Mouse (Mus musculus) T-helper 17 cell (primary cell): Measurements from ENCODE around the gene Slc11a1.

Experiments used
- in situ Hi-C, 2 experiments: fragments of 300-600 bp; cut with MboI, MseI; formaldehyde crosslinking; loops; 1 replicate in 1 of 2; 2 replicates in 1 of 2; pipeline ENCODE4 v1.15.1; 2025; ENCODE audit warnings: high pct_unique_total_duplicates in 2 of 2

The Slc11a1 gene

GRCm38 (mm10) chr1:74397268-74397918, 22.4 kb downstream of the Slc11a1 start:
- in situ Hi-C loops, result loop anchor here (25.0 kb wide), 2 partner anchors 110 to 1090 kb away; partner anchors contain the start of genes Aamp (in 1 of the 2), Chpf (in 1 of the 2), Gpbar1 (in 1 of the 2) and Pnkd (in 1 of the 2)

- in situ Hi-C loops, result loop anchor here (25.0 kb wide), 2 partner anchors 111 to 1089 kb away; partner anchors contain the start of genes Aamp (in 1 of the 2), Chpf (in 1 of the 2), Gpbar1 (in 1 of the 2) and Pnkd (in 1 of the 2)
Observed at GRCm38 (mm10) chr1:74397919-74398451, 23.0 kb downstream of the Slc11a1 start.

GRCm38 (mm10) chr1:74400531-74400930, 25.5 kb downstream of the Slc11a1 start:
- in situ Hi-C loops, result loop anchor here in 1 of 2 experiments (5.0 kb wide), 1 partner anchor 742 kb away; the partner anchor contains the start of genes Cnppd1 and Retreg2

- in situ Hi-C loops, result loop anchor here in 1 of 2 experiments (5.0 kb wide), 1 partner anchor 741 kb away; the partner anchor contains the start of genes Cnppd1 and Retreg2
Observed at GRCm38 (mm10) chr1:74401015-74401702, 26.2 kb downstream of the Slc11a1 start.

- in situ Hi-C loops, result loop anchor here in 1 of 2 experiments (5.0 kb wide), 1 partner anchor 738 kb away; the partner anchor contains the start of genes Cnppd1 and Retreg2
Observed at GRCm38 (mm10) chr1:74404206-74404605, 29.2 kb downstream of the Slc11a1 start.

GRCm38 (mm10) chr1:74408589-74409504, 33.9 kb downstream of the Slc11a1 start, which contains the start of gene Vil1:
TSS of gene Vil1 (plus strand) at chr1:74409376.
- in situ Hi-C loops, result no loop called here

- in situ Hi-C loops, result loop anchor here in 1 of 2 experiments (10.0 kb wide), 1 partner anchor 1697 kb away; the partner anchor contains the start of gene Rpl37a
Observed at GRCm38 (mm10) chr1:74411753-74412325, 36.8 kb downstream of the Slc11a1 start.

GRCm38 (mm10) chr1:74412711-74413110, 37.7 kb downstream of the Slc11a1 start:
- in situ Hi-C loops, result loop anchor here in 1 of 2 experiments (10.0 kb wide), 1 partner anchor 1698 kb away; the partner anchor contains the start of gene Rpl37a

GRCm38 (mm10) chr1:74415143-74415542, 40.1 kb downstream of the Slc11a1 start:
- in situ Hi-C loops, result loop anchor here (5.0 to 10.0 kb wide), 3 partner anchors 72 to 1700 kb away; partner anchors contain the start of gene Rpl37a (in 1 of the 2)

GRCm38 (mm10) chr1:74418747-74419439, 43.9 kb downstream of the Slc11a1 start:
- in situ Hi-C loops, result loop anchor here (5.0 to 10.0 kb wide), 3 partner anchors 68 to 1704 kb away; partner anchors contain the start of gene Rpl37a (in 1 of the 2)

- in situ Hi-C loops, result loop anchor here (5.0 to 10.0 kb wide), 3 partner anchors 68 to 1705 kb away; partner anchors contain the start of gene Rpl37a (in 1 of the 2)
Observed at GRCm38 (mm10) chr1:74419440-74419794, 44.4 kb downstream of the Slc11a1 start.

- in situ Hi-C loops, result no loop called here
Observed at GRCm38 (mm10) chr1:74423147-74423546, 48.2 kb downstream of the Slc11a1 start.

- in situ Hi-C loops, result no loop called here
Observed at GRCm38 (mm10) chr1:74425845-74426244, 50.9 kb downstream of the Slc11a1 start.

- in situ Hi-C loops, result no loop called here
Observed at GRCm38 (mm10) chr1:74433220-74433619, 58.2 kb downstream of the Slc11a1 start.

- in situ Hi-C loops, result no loop called here
Observed at GRCm38 (mm10) chr1:74434596-74434995, 59.6 kb downstream of the Slc11a1 start.

- in situ Hi-C loops, result no loop called here
Observed at GRCm38 (mm10) chr1:74435563-74435962, 60.6 kb downstream of the Slc11a1 start.
